Mouse (Mus musculus): ENCODE measurements around the gene Slc35e1.

GRCm38 (mm10) chr8:72504637-72505314 is 12.4 kb upstream of the Slc35e1 start:
- no peak for TF ChIP-seq CTCF (IDR thresholded peaks at IDR 0.05; ENCODE audit: borderline replicate concordance, insufficient read depth, low read length)
- TF ChIP-seq POLR2A (IDR thresholded peaks at IDR 0.05; ENCODE audit: low read depth, low read length) = no peak
